Comparison of ENCODE assay signal across 21 mouse cellular contexts in genomic region chr6:4171561-4171960, GRCm38 (mm10).
DNase-seq lines count a peak whose midpoint lies in the region; TF ChIP-seq lines count a peak whose summit lies in the region.
"Had no signal": no experiment of that assay in that cellular context is flagged by ENCODE, and none has a peak within 500 bp of the region (broad histone marks: within the 10 kb centered on the region; RNA-seq: fewer than 3 reads in every experiment).

No protein-coding gene starts in this region.

- intact Hi-C loops in left cerebral cortex, adult 2 months (cut with DNase I): no loop called here

- peaks cover 2% of the 10 kb centered on the region; the same call in 1 of the 2 replicates for H3K4me1 ChIP-seq in lung, adult 2 months (ENCODE audit: control insufficient read depth, insufficient read depth, low read length)
- H3K4me1 ChIP-seq: embryonic facial prominence, embryonic 13.5 days; embryonic facial prominence, embryonic 15.5 days; forebrain, embryonic 10.5 days; forebrain, embryonic 12.5 days had no signal

- DNase-seq in left cerebral cortex, adult 11 months (ENCODE audit: low spot score): peak; percentile 6
- no peak for DNase-seq in left cerebral cortex, adult 2 months (ENCODE audit: extremely low spot score in 1 of 2, low spot score in 2 of 2)
- peak; percentile 68 for DNase-seq in Muller cell, postnatal 12 days (ENCODE audit: inconsistent ontology term)
- peak; percentile 51 for DNase-seq in brain, adult 2 months (ENCODE audit: low read depth, low spot score)
- no peak for DNase-seq in adrenal gland, adult 18-20 months (ENCODE audit: low spot score in 2 of 2)
- DNase-seq in lung, adult 2 months: no peak
- DNase-seq: adrenal gland, adult 2 months; adrenal gland, postnatal 14 days; adrenal gland, postnatal 36 days; cerebellum, adult 11 months; cerebellum, adult 18-20 months; cerebellum, adult 8-10 months; cerebellum, adult 9-11 months; cerebellum, postnatal 14 days; cerebellum, postnatal 36 days; embryo, embryonic 11 days had no signal

- no peak overlapping the region for H3K27ac ChIP-seq in left cerebral cortex, adult 2 months
- H3K27ac ChIP-seq: embryonic facial prominence, embryonic 13.5 days; embryonic facial prominence, embryonic 15.5 days; forebrain, embryonic 10.5 days; forebrain, embryonic 12.5 days had no signal

- WGBS in lung, adult 2 months: 50% methylated on average over 4 of the region's 4 CpGs

- no peak for TF ChIP-seq CTCF in left cerebral cortex, adult 2 months (IDR thresholded peaks at IDR 0.05)
- TF ChIP-seq CTCF in lung, adult 2 months (IDR thresholded peaks at IDR 0.05; ENCODE audit: insufficient read depth, low read length): no peak

- no peak overlapping the region for H3K4me3 ChIP-seq in left cerebral cortex, adult 2 months
- no peak overlapping the region for H3K4me3 ChIP-seq in lung, adult 2 months (replicated peaks; ENCODE audit: extremely low read depth, low read depth, low read length)
- H3K4me3 ChIP-seq: embryonic facial prominence, embryonic 13.5 days; embryonic facial prominence, embryonic 15.5 days; erythroblast, embryonic 14.5 days; forebrain, embryonic 10.5 days; forebrain, embryonic 12.5 days had no signal

- no peak for TF ChIP-seq POLR2A in lung, adult 2 months (IDR thresholded peaks at IDR 0.05; ENCODE audit: borderline replicate concordance, extremely low read depth, low read depth, low read length)

Comparison
In these comparisons a context has a peak if more than half of its experiments do, and no peak if none do; other contexts are left out.
1. DNase-seq: peak in left cerebral cortex, adult 11 months (single experiment), Muller cell, postnatal 12 days (single experiment) and brain, adult 2 months (single experiment); none in left cerebral cortex, adult 2 months (0 of 2), adrenal gland, adult 18-20 months (0 of 2) and lung, adult 2 months (single experiment).